Mouse (Mus musculus) spleen, postnatal 0 days (tissue): ENCODE data around the gene Gm9008. TPM values are rescaled to one million over a fixed set of nuclear protein-coding genes. Genes with fewer than 3 reads are reported as not detected.

ENCODE experiments used
- polyA plus RNA-seq: library from polyadenylated mRNA; unstranded; fragments of >200 nt; fragmentation: Nextera tagmentation; extraction: Ambion mirVana; gene quantifications from 2 replicates; pipeline ENCODE4 v1.2.1, GENCODE M21; 2015

Gene Gm9008
- polyA plus RNA-seq, result 0.17 and 0.25 TPM in 2 replicates

DNA sequence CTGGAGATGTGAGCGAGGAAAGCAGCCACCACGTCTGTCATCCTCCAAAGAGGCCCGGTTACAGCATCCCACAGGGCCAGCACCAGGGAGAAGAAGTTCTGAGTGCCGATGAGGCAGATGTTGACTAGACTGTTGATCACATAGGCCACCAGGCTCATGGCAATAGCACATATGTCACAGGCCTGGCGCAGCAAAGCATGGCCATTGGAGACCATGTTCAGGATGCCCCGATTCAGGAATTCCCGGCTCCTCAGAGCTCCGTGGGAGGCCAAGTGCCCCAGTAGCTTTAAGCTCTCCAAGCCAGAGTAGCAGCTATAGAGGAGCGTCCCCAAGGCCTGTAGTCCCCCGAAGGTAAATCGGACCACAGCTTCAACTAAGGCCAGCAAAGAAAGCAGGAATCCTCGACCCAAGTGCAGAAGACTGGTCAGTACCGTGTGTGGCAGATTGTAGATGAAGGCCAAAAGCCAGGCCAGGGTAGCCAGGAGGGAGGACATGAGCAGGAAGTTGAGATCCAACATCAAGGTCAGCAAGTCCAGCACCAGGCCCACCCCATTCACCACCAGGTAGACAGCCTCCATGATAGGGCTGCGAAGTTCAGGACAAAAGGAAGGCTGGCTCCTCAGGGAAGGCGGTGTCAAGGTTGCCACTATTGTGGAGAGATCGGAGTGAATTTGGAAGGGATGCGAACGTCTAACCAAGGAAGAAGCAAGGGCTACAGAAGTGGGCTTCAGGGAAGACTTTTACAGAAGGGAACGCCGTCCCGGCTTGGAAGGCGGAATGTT is at the start of gene Gm9008:
Gene Gm9008, minus strand, starts transcription at position 731 of the 782 bp plus-strand sequence.

